Mouse (Mus musculus) MEL (cell line): Measurements from ENCODE around the gene Ggct. TPM values are rescaled to one million over a fixed set of nuclear protein-coding genes. Genes with fewer than 3 reads are reported as not detected.

ENCODE experiments used
- DNase-seq: peaks from one replicate; pipeline ENCODE4 v3.0.0; 2011; ENCODE audit warnings: low read depth, low spot score
- H3K27ac ChIP-seq: 2 replicates; pipeline ENCODE4 v1.5.1; 2012; ENCODE audit warnings: low read depth, mild to moderate bottlenecking, control low read depth, low read length, moderate library complexity; ENCODE audit not compliant: control insufficient read depth
- H3K27me3 ChIP-seq, 2 experiments: fragments of 150-350 bp in 1 of 2; sonication (generic) in 1 of 2; 2 replicates each; pipeline ENCODE4 v1.6.1; 2012; ENCODE audit warnings: low read length in 2 of 2, mild to moderate bottlenecking in 2 of 2, improper control_type of control experiment in 1 of 2, moderate library complexity in 1 of 2; ENCODE audit not compliant: insufficient read depth in 2 of 2, control insufficient read depth in 1 of 2
- H3K36me3 ChIP-seq, 2 experiments: 2 replicates each; pipeline ENCODE4 v1.6.1; 2012 to 2014; ENCODE audit warnings: low read length in 2 of 2, improper control_type of control experiment in 1 of 2, inconsistent platforms in 1 of 2, mild to moderate bottlenecking in 1 of 2; ENCODE audit not compliant: insufficient read depth in 2 of 2, control insufficient read depth in 1 of 2
- H3K4me1 ChIP-seq, 2 experiments: fragments of 150-350 bp in 1 of 2; sonication (generic) in 1 of 2; 2 replicates each; pipeline ENCODE4 v1.6.1; 2012; ENCODE audit warnings: low read length in 2 of 2, improper control_type of control experiment in 1 of 2, mild to moderate bottlenecking in 1 of 2; ENCODE audit not compliant: insufficient read depth in 2 of 2, control insufficient read depth in 1 of 2
- H3K4me3 ChIP-seq, 2 experiments: fragments of 150-350 bp in 1 of 2; sonication (generic) in 1 of 2; 2 replicates each; pipeline ENCODE4 v1.5.1; 2012; ENCODE audit warnings: low read depth in 2 of 2, low read length in 2 of 2, mild to moderate bottlenecking in 2 of 2, moderate library complexity in 2 of 2, control low read depth in 1 of 2, improper control_type of control experiment in 1 of 2; ENCODE audit not compliant: control insufficient read depth in 1 of 2, insufficient read depth in 1 of 2
- H3K79me2 ChIP-seq: 2 replicates; pipeline ENCODE4 v1.6.1; 2012; ENCODE audit warnings: mild to moderate bottlenecking, low read length, moderate library complexity; ENCODE audit not compliant: control insufficient read depth, poor library complexity, insufficient read depth
- H3K9ac ChIP-seq: 2 replicates; pipeline ENCODE4 v1.6.1; 2012; ENCODE audit warnings: low read depth, mild to moderate bottlenecking, control low read depth, low read length, moderate library complexity; ENCODE audit not compliant: control insufficient read depth, poor library complexity, severe bottlenecking
- H3K9me3 ChIP-seq: fragments of 150-350 bp; sonication (generic); replicated peaks from 2 replicates; pipeline ENCODE4 v1.6.1; 2012; ENCODE audit warnings: mild to moderate bottlenecking, low read length, improper control_type of control experiment, moderate library complexity; ENCODE audit not compliant: insufficient read depth
- ELF1 ChIP-seq: IDR thresholded peaks from 2 replicates; pipeline ENCODE4 v1.6.1; 2014; ENCODE audit warnings: low read depth, mild to moderate bottlenecking, inconsistent platforms, low read length, improper control_type of control experiment, moderate library complexity
- ETS1 ChIP-seq: IDR thresholded peaks from 2 replicates; pipeline ENCODE4 v1.6.1; 2012; ENCODE audit warnings: low read depth, mild to moderate bottlenecking, inconsistent platforms, low read length, improper control_type of control experiment, moderate library complexity
- GABPA ChIP-seq: IDR thresholded peaks from 2 replicates; pipeline ENCODE4 v1.6.1; 2012; ENCODE audit warnings: low read depth, mild to moderate bottlenecking, inconsistent platforms, low read length, improper control_type of control experiment, moderate library complexity
- HCFC1 ChIP-seq: IDR thresholded peaks from 2 replicates; pipeline ENCODE4 v1.6.1; 2012; ENCODE audit warnings: low read depth, mild to moderate bottlenecking, inconsistent platforms, low read length, improper control_type of control experiment, moderate library complexity
- JUND ChIP-seq: IDR thresholded peaks from 2 replicates; pipeline ENCODE4 v1.6.1; 2011; ENCODE audit warnings: low read depth, mild to moderate bottlenecking, improper control_type of control experiment, low read length
- KAT2A ChIP-seq: conservative IDR thresholded peaks from 2 replicates; pipeline ENCODE4 v1.6.1; 2012; ENCODE audit warnings: low read depth, low read length, improper control_type of control experiment, inconsistent platforms
- MAFK ChIP-seq: IDR thresholded peaks from 2 replicates; pipeline ENCODE4 v1.6.1; 2011; ENCODE audit warnings: low read depth, mild to moderate bottlenecking, low read length, improper control_type of control experiment, borderline replicate concordance
- MEF2A ChIP-seq: IDR thresholded peaks from 2 replicates; pipeline ENCODE4 v1.6.1; 2014; ENCODE audit warnings: low read depth, mild to moderate bottlenecking, inconsistent platforms, low read length, improper control_type of control experiment; ENCODE audit not compliant: poor library complexity, insufficient replicate concordance, severe bottlenecking; ENCODE audit errors: extremely low read depth
- MXI1 ChIP-seq: IDR thresholded peaks from 2 replicates; pipeline ENCODE4 v1.6.1; 2011; ENCODE audit warnings: mild to moderate bottlenecking, low read depth, low read length, improper control_type of control experiment
- NELFE ChIP-seq: IDR thresholded peaks from 2 replicates; pipeline ENCODE4 v1.6.1; 2011; ENCODE audit warnings: low read depth, low read length, improper control_type of control experiment
- POLR2AphosphoS2 ChIP-seq: IDR thresholded peaks from 2 replicates; pipeline ENCODE4 v1.6.1; 2011; ENCODE audit warnings: low read length, improper control_type of control experiment
- RAD21 ChIP-seq: IDR thresholded peaks from 2 replicates; pipeline ENCODE4 v1.6.1; 2011; ENCODE audit warnings: mild to moderate bottlenecking, low read depth, low read length, improper control_type of control experiment
- RCOR1 ChIP-seq: IDR thresholded peaks from 2 replicates; pipeline ENCODE4 v1.6.1; 2012; ENCODE audit warnings: low read depth, mild to moderate bottlenecking, inconsistent platforms, low read length, improper control_type of control experiment
- SIN3A ChIP-seq: IDR thresholded peaks from 2 replicates; pipeline ENCODE4 v1.6.1; 2012; ENCODE audit warnings: low read length, improper control_type of control experiment, inconsistent platforms
- SMC3 ChIP-seq: IDR thresholded peaks from 2 replicates; pipeline ENCODE4 v1.6.1; 2011; ENCODE audit warnings: low read depth, low read length, improper control_type of control experiment
- TAL1 ChIP-seq: IDR thresholded peaks from 2 replicates; pipeline ENCODE4 v1.6.1; 2012; ENCODE audit warnings: mild to moderate bottlenecking, inconsistent platforms, low read length, moderate library complexity, mixed read lengths
- TBP ChIP-seq: IDR thresholded peaks from 2 replicates; pipeline ENCODE4 v1.8.0; 2011; ENCODE audit warnings: low read depth, low read length, improper control_type of control experiment
- TCF12 ChIP-seq: IDR thresholded peaks from 2 replicates; pipeline ENCODE4 v1.6.1; 2014; ENCODE audit warnings: low read depth, mild to moderate bottlenecking, inconsistent platforms, low read length, improper control_type of control experiment, moderate library complexity
- UBTF ChIP-seq: IDR thresholded peaks from 2 replicates; pipeline ENCODE4 v1.6.1; 2012; ENCODE audit warnings: low read depth, mild to moderate bottlenecking, inconsistent platforms, low read length, improper control_type of control experiment, moderate library complexity, borderline replicate concordance; ENCODE audit not compliant: insufficient read depth
- USF1 ChIP-seq: IDR thresholded peaks from 2 replicates; pipeline ENCODE4 v1.6.1; 2014; ENCODE audit warnings: low read depth, mild to moderate bottlenecking, inconsistent platforms, low read length, improper control_type of control experiment, moderate library complexity
- USF2 ChIP-seq, 2 experiments: IDR thresholded peaks; 2 replicates each; pipeline ENCODE4 v1.6.1; 2011 to 2012; ENCODE audit warnings: improper control_type of control experiment in 2 of 2, low read length in 2 of 2, borderline replicate concordance in 1 of 2, inconsistent platforms in 1 of 2, low read depth in 1 of 2, mild to moderate bottlenecking in 1 of 2; ENCODE audit not compliant: insufficient read depth in 1 of 2
- polyA plus RNA-seq, 2 experiments: library from polyadenylated mRNA; stranded (reverse) in 1 of 2; unstranded in 1 of 2; fragments of >175 nt in 1 of 2; fragments of >200 nt in 1 of 2; gene quantifications; 2 replicates each; pipeline versions ENCODE4 v1.2.1 to v1.2.4; 2012; ENCODE audit warnings: low replicate concordance in 2 of 2, low read depth in 1 of 2; ENCODE audit not compliant: insufficient read length in 2 of 2, insufficient read depth in 1 of 2, missing spikeins in 1 of 2
- total RNA-seq: library from RNA; depleted of rRNA; stranded (reverse); fragments of 300-350 nt; gene quantifications from 2 replicates; pipeline ENCODE4 v1.2.3, GENCODE M21; 2012

Ggct gene
- total and polyA plus RNA-seq, 3 experiments: 23.7 to 41.6 TPM; not detected in 1

DNA sequence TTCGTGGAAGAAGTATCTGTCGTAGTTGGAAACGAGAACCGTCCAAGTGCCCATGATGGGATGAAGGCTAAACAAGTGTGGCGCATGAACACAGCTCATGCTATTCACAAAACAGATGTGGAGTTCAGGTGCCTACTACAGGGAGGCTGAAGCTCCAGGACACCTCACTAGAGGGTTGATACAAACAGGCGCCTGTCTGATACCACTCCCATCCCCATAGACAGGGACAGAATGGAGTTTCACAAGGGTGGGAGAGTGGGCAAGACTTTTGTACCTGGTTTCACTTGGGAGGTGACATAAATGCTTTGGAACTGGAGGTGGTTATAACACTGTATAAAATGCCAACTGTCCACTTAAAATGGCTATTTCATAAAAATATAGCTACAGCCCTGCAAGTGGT lies 13.3 kb downstream of the Ggct start:
- Histone ChIP-seq H3K36me3 (no peaks in the 10 kb centered on the region), H3K27ac (no peak overlapping the region), H3K9me3 (no peaks in the 10 kb centered on the region), H3K4me1 (no peaks in the 10 kb centered on the region), H3K79me2 (no peaks in the 10 kb centered on the region), H3K9ac (no peak overlapping the region), H3K4me3 (no peak overlapping the region), H3K27me3 (no peaks in the 10 kb centered on the region)
- no peak for TF ChIP-seq SMC3
- TF ChIP-seq MXI1: no peak
- no peak for TF ChIP-seq TCF12
- TF ChIP-seq SIN3A: no peak
- no peak for TF ChIP-seq MAFK
- no peak for TF ChIP-seq ELF1
- no peak for DNase-seq

DNA sequence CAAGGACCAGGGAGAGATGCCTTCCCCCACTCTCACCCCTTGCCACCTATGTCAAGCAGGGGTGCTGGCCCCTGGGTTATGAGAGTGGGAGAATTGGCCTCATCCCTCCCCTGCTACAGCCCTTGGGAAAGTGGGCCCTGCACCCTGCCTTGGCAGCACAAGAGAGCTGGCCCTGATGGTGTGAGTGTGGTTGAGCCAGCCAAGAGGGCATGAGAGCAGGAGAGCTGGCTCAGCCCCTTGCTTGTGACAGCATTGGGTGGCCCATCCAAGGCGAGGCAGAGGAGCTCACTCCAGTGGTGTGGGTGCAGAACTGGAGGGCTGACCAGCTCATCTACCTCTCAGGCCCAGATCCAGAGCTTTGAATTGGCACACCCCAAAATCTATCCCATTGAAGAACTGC lies 17.1 kb downstream of the Ggct start:
- Histone ChIP-seq H3K4me1 (no peaks in the 10 kb centered on the region), H3K9ac (no peak overlapping the region), H3K27ac (no peak overlapping the region), H3K79me2 (no peaks in the 10 kb centered on the region), H3K9me3 (no peaks in the 10 kb centered on the region), H3K36me3 (no peaks in the 10 kb centered on the region; a peak in 1 of 4 replicates), H3K4me3 (no peak overlapping the region), H3K27me3 (peaks cover 0 to 4% of the 10 kb centered on the region in 2 experiments; a peak in 3 of 4 replicates)
- DNase-seq: no peak
- TF ChIP-seq USF2 (IDR thresholded peaks at IDR 0.05; ENCODE audit: borderline replicate concordance in 1 of 2, insufficient read depth in 1 of 2, low read depth in 1 of 2, low read length in 2 of 2) (no peak), USF1 (no peak), TBP (no peak), RAD21 (no peak), UBTF (no peak), ELF1 (no peak), HCFC1 (no peak), MEF2A (no peak), NELFE (no peak), RCOR1 (no peak), MAFK (no peak), TCF12 (no peak), POLR2AphosphoS2 (no peak), ETS1 (no peak), JUND (no peak), TAL1 (no peak), SIN3A (no peak), KAT2A (no peak), GABPA (no peak)
